Mouse (Mus musculus) myocyte (in vitro differentiated cells): ENCODE results near the gene 1600014C23Rik. TPM values are rescaled to one million over a fixed set of nuclear protein-coding genes. Genes with fewer than 3 reads are reported as not detected.

Experiments
- H3K27me3 ChIP-seq: one replicate; pipeline ENCODE4 v1.6.1; 2011; ENCODE audit not compliant: control insufficient read depth, insufficient read depth, insufficient read length
- H3K36me3 ChIP-seq: one replicate; pipeline ENCODE4 v1.6.1; 2011; ENCODE audit not compliant: control insufficient read depth, insufficient read depth
- H3K4me2 ChIP-seq: one replicate; pipeline ENCODE4 v1.6.1; 2011; ENCODE audit warnings: low read depth, control low read depth
- H3K4me3 ChIP-seq: one replicate; pipeline ENCODE4 v1.5.1; 2011; ENCODE audit warnings: mild to moderate bottlenecking, control low read depth, moderate library complexity
- H3K79me2 ChIP-seq: one replicate; pipeline ENCODE4 v1.6.1; 2011; ENCODE audit not compliant: control insufficient read depth, insufficient read depth
- H3ac ChIP-seq: one replicate; pipeline ENCODE4 v1.6.1; 2011; ENCODE audit not compliant: control insufficient read depth, insufficient read length
- CEBPB ChIP-seq: IDR thresholded peaks from 2 replicates; pipeline ENCODE4 v1.6.1; 2011; ENCODE audit warnings: mild to moderate bottlenecking, moderate library complexity; ENCODE audit not compliant: poor library complexity, insufficient read depth, severe bottlenecking
- E2F4 ChIP-seq: IDR thresholded peaks from one replicate; pipeline ENCODE4 v1.6.1; 2011; ENCODE audit warnings: mild to moderate bottlenecking, control low read depth, moderate library complexity; ENCODE audit not compliant: insufficient read depth
- MAX ChIP-seq: IDR thresholded peaks from one replicate; pipeline ENCODE4 v1.6.1; 2011; ENCODE audit warnings: low read depth, mild to moderate bottlenecking, control low read depth
- MYOD1 ChIP-seq, 3 experiments: IDR thresholded peaks; one replicate each; pipeline ENCODE4 v1.6.1; 2011; ENCODE audit warnings: control low read depth in 2 of 3, low read depth in 2 of 3, mild to moderate bottlenecking in 2 of 3, moderate library complexity in 1 of 3; ENCODE audit not compliant: insufficient read length in 2 of 3, control insufficient read depth in 1 of 3
- MYOG ChIP-seq, 3 experiments: IDR thresholded peaks; one replicate each; pipeline ENCODE4 v1.6.1; 2011; ENCODE audit warnings: control low read depth in 2 of 3, low read depth in 2 of 3, mild to moderate bottlenecking in 2 of 3; ENCODE audit not compliant: insufficient read length in 2 of 3, control insufficient read depth in 1 of 3, insufficient read depth in 1 of 3
- POLR2A ChIP-seq: IDR thresholded peaks from one replicate; pipeline ENCODE4 v1.6.1; 2011; ENCODE audit warnings: low read depth, mild to moderate bottlenecking, control low read depth, moderate library complexity; ENCODE audit not compliant: insufficient read length
- POLR2AphosphoS2 ChIP-seq: IDR thresholded peaks from one replicate; pipeline ENCODE4 v1.6.1; 2011; ENCODE audit warnings: low read depth, control low read depth; ENCODE audit not compliant: insufficient read length
- REST ChIP-seq: IDR thresholded peaks from one replicate; pipeline ENCODE4 v1.6.1; 2011; ENCODE audit warnings: mild to moderate bottlenecking, control low read depth, moderate library complexity; ENCODE audit not compliant: insufficient read depth, insufficient read length
- SRF ChIP-seq: IDR thresholded peaks from one replicate; pipeline ENCODE4 v1.6.1; 2011; ENCODE audit warnings: low read depth; ENCODE audit not compliant: control insufficient read depth, insufficient read length
- TCF12 ChIP-seq: IDR thresholded peaks from one replicate; pipeline ENCODE4 v1.6.1; 2011; ENCODE audit warnings: mild to moderate bottlenecking, control low read depth; ENCODE audit not compliant: poor library complexity, insufficient read depth, severe bottlenecking
- TCF3 ChIP-seq: IDR thresholded peaks from one replicate; pipeline ENCODE4 v1.6.1; 2011; ENCODE audit warnings: low read depth, control low read depth; ENCODE audit not compliant: insufficient read length
- USF1 ChIP-seq: IDR thresholded peaks from one replicate; pipeline ENCODE4 v1.6.1; 2011; ENCODE audit warnings: low read depth, mild to moderate bottlenecking, control low read depth, moderate library complexity
- polyA plus RNA-seq: library from polyadenylated mRNA; unstranded; fragments of >200 nt; fragmentation: generic; extraction: Trizol; gene quantifications from one replicate; pipeline ENCODE4 v1.2.1, GENCODE M21; 2012; ENCODE audit warnings: missing spikeins

Gene 1600014C23Rik
- polyA plus RNA-seq, 1 experiment: 0.17 TPM

GRCm38 (mm10) chr17:45685171-45686092 is 48.2 kb downstream of the 1600014C23Rik start:
- Histone ChIP-seq H3K36me3 (no peaks in the 10 kb centered on the region), H3K27me3 (no peaks in the 10 kb centered on the region), H3K79me2 (peaks cover 89% of the 10 kb centered on the region), H3K4me2 (peak overlapping the region; percentile 73), H3ac (peak overlapping the region; percentile 55), H3K4me3 (peak overlapping the region; percentile 94)
- no peak for TF ChIP-seq TCF3
- TF ChIP-seq MYOG (IDR thresholded peaks at IDR 0.05; ENCODE audit: control insufficient read depth in 1 of 3, insufficient read depth in 1 of 3, insufficient read length in 2 of 3, low read depth in 2 of 3): peak in 1 of 3 experiments; percentile 25
- TF ChIP-seq MYOD1 (IDR thresholded peaks at IDR 0.05; ENCODE audit: control insufficient read depth in 1 of 3, insufficient read length in 2 of 3, low read depth in 2 of 3): peak in 1 of 3 experiments; percentile 8

GRCm38 (mm10) chr17:45684667-45685131 is 48.9 kb downstream of the 1600014C23Rik start:
- peak overlapping the region; percentile 55 for H3ac ChIP-seq
- TF ChIP-seq CEBPB (no peak), REST (no peak), MAX (no peak), E2F4 (no peak), TCF3 (no peak), SRF (no peak), MYOD1 (IDR thresholded peaks at IDR 0.05; ENCODE audit: control insufficient read depth in 1 of 3, insufficient read length in 2 of 3, low read depth in 2 of 3) (no peak), TCF12 (no peak), MYOG (IDR thresholded peaks at IDR 0.05; ENCODE audit: control insufficient read depth in 1 of 3, insufficient read depth in 1 of 3, insufficient read length in 2 of 3, low read depth in 2 of 3) (no peak), POLR2AphosphoS2 (no peak), POLR2A (no peak), USF1 (no peak)
- no peaks in the 10 kb centered on the region for H3K27me3 ChIP-seq
- H3K79me2 ChIP-seq: peaks cover 82% of the 10 kb centered on the region
- H3K36me3 ChIP-seq: no peaks in the 10 kb centered on the region
- peak overlapping the region; percentile 73 for H3K4me2 ChIP-seq
- H3K4me3 ChIP-seq: peak overlapping the region; percentile 94

Other genes with a start within 250 kb of the 1600014C23Rik start
- 15.5 TPM for gene Aars2, start 227.0 kb downstream of the 1600014C23Rik start, polyA plus RNA-seq
- not detected for gene Tcte1, start 210.4 kb downstream of the 1600014C23Rik start, polyA plus RNA-seq
- gene Tmem151b, start 184.2 kb downstream of the 1600014C23Rik start, polyA plus RNA-seq: 0.30 TPM
- gene Nfkbie, start 178.1 kb downstream of the 1600014C23Rik start, polyA plus RNA-seq: 7.3 TPM
- 80.1 TPM for gene Slc35b2, start 170.0 kb downstream of the 1600014C23Rik start, polyA plus RNA-seq
- gene Hsp90ab1, start 160.6 kb downstream of the 1600014C23Rik start, polyA plus RNA-seq: 1,606 TPM
- 913 TPM for gene Slc29a1, start 134.2 kb downstream of the 1600014C23Rik start, polyA plus RNA-seq
- gene Mymx, start 131.7 kb downstream of the 1600014C23Rik start, polyA plus RNA-seq: 576 TPM
- 0.38 TPM for gene Capn11, start 74.5 kb downstream of the 1600014C23Rik start, polyA plus RNA-seq
- 276 TPM for gene Mrpl14, start 47.5 kb downstream of the 1600014C23Rik start, polyA plus RNA-seq
- 58.4 TPM for gene Tmem63b, start 46.9 kb downstream of the 1600014C23Rik start, polyA plus RNA-seq